Mouse (Mus musculus) intestine, embryonic 15.5 days (tissue): ENCODE measurements around the gene Pigb. TPM values are rescaled to one million over a fixed set of nuclear protein-coding genes. Genes with fewer than 3 reads are reported as not detected.

Source experiments
- ATAC-seq: fragments of 200-750 bp; cut with Nextera tagmentation; 2 replicates; pipeline ENCODE4 v1.8.0; 2017; ENCODE audit warnings: moderate TSS enrichment, moderate library complexity
- H3K27ac ChIP-seq: fragments of 300-500 bp; sonication (generic); 2 replicates; pipeline ENCODE4 v1.5.1; 2015; ENCODE audit warnings: mild to moderate bottlenecking, inconsistent platforms
- H3K27me3 ChIP-seq: fragments of 300-500 bp; sonication (generic); replicated peaks from 2 replicates; pipeline ENCODE4 v1.6.1; 2015; ENCODE audit warnings: inconsistent platforms
- H3K36me3 ChIP-seq: fragments of 300-500 bp; sonication (generic); 2 replicates; pipeline ENCODE4 v1.6.1; 2015; ENCODE audit warnings: inconsistent platforms
- H3K4me1 ChIP-seq: fragments of 300-500 bp; sonication (generic); replicated peaks from 2 replicates; pipeline ENCODE4 v1.6.1; 2015; ENCODE audit warnings: inconsistent platforms
- H3K4me2 ChIP-seq: fragments of 300-500 bp; sonication (generic); replicated peaks from 2 replicates; pipeline ENCODE4 v1.6.1; 2015; ENCODE audit warnings: mild to moderate bottlenecking, inconsistent platforms
- H3K4me3 ChIP-seq: fragments of 300-500 bp; sonication (generic); replicated peaks from 2 replicates; pipeline ENCODE4 v1.5.1; 2015; ENCODE audit warnings: inconsistent platforms
- H3K9ac ChIP-seq: fragments of 300-500 bp; sonication (generic); 2 replicates; pipeline ENCODE4 v1.6.1; 2015; ENCODE audit warnings: inconsistent platforms
- H3K9me3 ChIP-seq: fragments of 300-500 bp; sonication (generic); 2 replicates; pipeline ENCODE4 v1.6.1; 2016; ENCODE audit warnings: inconsistent platforms
- WGBS: fragments of 180-500 bp; shearing (Covaris S2); methylation state at CpG from one replicate; pipeline ENCODE4 v1.1.7; 2015; 5-methylcytosine and 5-hydroxymethylcytosine counted together
- polyA plus RNA-seq: library from polyadenylated mRNA; unstranded; fragments of >200 nt; fragmentation: Nextera tagmentation; extraction: Ambion mirVana; gene quantifications from 2 replicates; pipeline ENCODE4 v1.2.1, GENCODE M21; 2015

Gene Pigb
- polyA plus RNA-seq, 1 experiment from 2014 or later = 14.0 TPM

- Histone ChIP-seq H3K9ac (peak within 1 kb of the TSS; percentile 73), H3K4me1 (peaks cover 5% of the 10 kb centered on the region), H3K4me2 (peak within 1 kb of the TSS; percentile 92), H3K27me3 (no peaks in the 10 kb centered on the region), H3K9me3 (no peaks in the 10 kb centered on the region), H3K27ac (peak within 1 kb of the TSS; percentile 66), H3K36me3 (no peaks in the 10 kb centered on the region), H3K4me3 (peak within 1 kb of the TSS; percentile 98)
- ATAC-seq = peak; percentile 100
- under 1% methylated on average over 88 of the region's 88 CpGs for WGBS
Observed at GRCm38 (mm10) chr9:72985250-72986220, 54.6 kb downstream of the Pigb start, which contains the start of the genes Ccpg1os and Ccpg1. Ccpg1os (minus strand) TSS chr9:72985382. Ccpg1 (plus strand) TSS chr9:72985429.

- H3K9me3 ChIP-seq = no peaks in the 10 kb centered on the region
- H3K36me3 ChIP-seq = no peaks in the 10 kb centered on the region
- peaks cover 5% of the 10 kb centered on the region for H3K4me1 ChIP-seq
- no peak for ATAC-seq
- WGBS = 64% methylated on average over 2 of the region's 2 CpGs
- no peak overlapping the region for H3K27ac ChIP-seq
- no peak overlapping the region for H3K9ac ChIP-seq
- H3K4me2 ChIP-seq = no peak overlapping the region
- no peaks in the 10 kb centered on the region for H3K27me3 ChIP-seq
- no peak overlapping the region for H3K4me3 ChIP-seq
Observed at GRCm38 (mm10) chr9:72983066-72983465, 57.1 kb downstream of the Pigb start.

DNA sequence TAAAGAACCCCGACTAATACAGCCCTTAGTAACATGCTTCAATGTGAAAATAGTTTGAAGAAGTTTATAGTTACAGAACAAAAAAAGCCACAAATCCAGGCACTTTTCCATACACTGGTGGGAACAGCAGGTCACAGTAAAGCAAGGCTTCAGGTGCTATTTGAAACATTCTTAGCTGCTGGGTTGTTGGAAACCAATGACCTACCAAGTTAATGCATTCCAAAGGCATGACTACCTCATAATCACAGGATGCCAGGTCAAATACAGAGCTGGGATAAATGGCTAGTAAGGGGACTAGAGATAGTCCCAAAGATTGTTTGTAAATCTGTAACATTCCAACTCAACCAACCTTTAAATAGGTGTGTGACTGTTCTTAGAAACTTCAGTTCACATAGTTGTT, 64.9 kb downstream of the Pigb start:
- Histone ChIP-seq H3K4me1 (no peaks in the 10 kb centered on the region), H3K27ac (no peak overlapping the region), H3K36me3 (no peaks in the 10 kb centered on the region)

GRCm38 (mm10) chr9:72974734-72975133, 65.4 kb downstream of the Pigb start:
- H3K4me3 ChIP-seq = no peak overlapping the region
- WGBS = 84% methylated on average over 5 of the region's 5 CpGs
- H3K27ac ChIP-seq = no peak overlapping the region
- no peak overlapping the region for H3K4me2 ChIP-seq
- no peaks in the 10 kb centered on the region for H3K9me3 ChIP-seq
- H3K27me3 ChIP-seq = no peaks in the 10 kb centered on the region
- no peaks in the 10 kb centered on the region for H3K4me1 ChIP-seq
- no peaks in the 10 kb centered on the region for H3K36me3 ChIP-seq
- no peak for ATAC-seq
- no peak overlapping the region for H3K9ac ChIP-seq

More for the DNA sequence above, 64.9 kb downstream of the Pigb start:
- Histone ChIP-seq H3K27me3 (no peaks in the 10 kb centered on the region), H3K9ac (no peak overlapping the region), H3K4me3 (no peak overlapping the region), H3K4me2 (no peak overlapping the region), H3K9me3 (no peaks in the 10 kb centered on the region)
- WGBS = 92% methylated on average over 1 of the region's 1 CpGs
- no peak for ATAC-seq

DNA sequence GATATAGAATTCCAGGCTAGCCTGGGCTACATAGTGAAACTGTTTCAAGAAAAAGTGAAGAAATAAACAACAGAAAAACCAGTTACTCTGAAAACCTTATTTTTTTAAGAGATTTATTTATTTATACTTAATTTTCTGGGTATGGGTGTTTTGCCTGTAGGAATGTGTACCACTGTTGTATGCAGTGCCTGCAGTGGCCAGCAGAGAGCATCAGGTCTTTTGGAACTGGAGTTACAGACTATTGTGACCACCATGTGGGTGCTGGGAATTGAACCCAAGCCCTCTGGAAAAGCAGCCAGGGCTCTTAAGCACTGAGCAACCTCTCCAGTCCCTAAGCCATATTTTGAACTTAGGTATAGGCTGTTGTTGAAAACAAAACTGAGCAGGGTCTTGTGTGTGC, 67.2 kb downstream of the Pigb start:
- ATAC-seq = no peak
- no peak overlapping the region for H3K27ac ChIP-seq
- no peak overlapping the region for H3K4me3 ChIP-seq
- no peak overlapping the region for H3K9ac ChIP-seq
- no peaks in the 10 kb centered on the region for H3K9me3 ChIP-seq
- H3K4me2 ChIP-seq = no peak overlapping the region
- H3K27me3 ChIP-seq = no peaks in the 10 kb centered on the region
- no peaks in the 10 kb centered on the region for H3K36me3 ChIP-seq
- no peaks in the 10 kb centered on the region for H3K4me1 ChIP-seq

GRCm38 (mm10) chr9:72972435-72972834, 67.7 kb downstream of the Pigb start:
- no peak overlapping the region for H3K4me3 ChIP-seq
- H3K9ac ChIP-seq = no peak overlapping the region
- no peaks in the 10 kb centered on the region for H3K9me3 ChIP-seq
- H3K27ac ChIP-seq = no peak overlapping the region
- no peak for ATAC-seq
- no peaks in the 10 kb centered on the region for H3K4me1 ChIP-seq
- no peaks in the 10 kb centered on the region for H3K27me3 ChIP-seq
- 89% methylated on average over 5 of the region's 5 CpGs for WGBS
- H3K36me3 ChIP-seq = no peaks in the 10 kb centered on the region
- no peak overlapping the region for H3K4me2 ChIP-seq

DNA sequence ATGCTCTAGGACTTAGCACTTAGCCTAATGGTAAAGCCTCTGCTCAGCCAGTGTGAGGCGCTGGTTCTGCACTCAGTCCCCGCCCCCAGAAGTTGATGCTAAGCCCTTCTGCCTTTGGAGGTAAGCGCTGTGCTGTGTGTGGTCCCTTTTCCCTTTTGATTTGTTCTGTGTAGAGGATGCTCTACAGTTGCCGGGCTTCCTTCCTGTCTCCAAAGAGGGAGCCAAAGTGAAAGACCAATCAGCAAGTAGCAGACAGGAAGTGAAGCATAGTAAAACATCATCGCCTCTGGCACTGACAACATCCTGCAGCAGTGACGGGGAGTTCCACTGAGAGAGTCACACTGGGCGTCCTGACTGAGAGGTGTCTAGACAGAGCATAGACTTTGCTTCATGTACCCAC, 70.3 kb downstream of the Pigb start:
- Histone ChIP-seq H3K4me1 (no peaks in the 10 kb centered on the region), H3K36me3 (no peaks in the 10 kb centered on the region), H3K27me3 (no peaks in the 10 kb centered on the region), H3K4me3 (no peak overlapping the region), H3K9me3 (no peaks in the 10 kb centered on the region), H3K9ac (no peak overlapping the region), H3K27ac (no peak overlapping the region), H3K4me2 (no peak overlapping the region)
- no peak for ATAC-seq
- 71% methylated on average over 7 of the region's 7 CpGs for WGBS

DNA sequence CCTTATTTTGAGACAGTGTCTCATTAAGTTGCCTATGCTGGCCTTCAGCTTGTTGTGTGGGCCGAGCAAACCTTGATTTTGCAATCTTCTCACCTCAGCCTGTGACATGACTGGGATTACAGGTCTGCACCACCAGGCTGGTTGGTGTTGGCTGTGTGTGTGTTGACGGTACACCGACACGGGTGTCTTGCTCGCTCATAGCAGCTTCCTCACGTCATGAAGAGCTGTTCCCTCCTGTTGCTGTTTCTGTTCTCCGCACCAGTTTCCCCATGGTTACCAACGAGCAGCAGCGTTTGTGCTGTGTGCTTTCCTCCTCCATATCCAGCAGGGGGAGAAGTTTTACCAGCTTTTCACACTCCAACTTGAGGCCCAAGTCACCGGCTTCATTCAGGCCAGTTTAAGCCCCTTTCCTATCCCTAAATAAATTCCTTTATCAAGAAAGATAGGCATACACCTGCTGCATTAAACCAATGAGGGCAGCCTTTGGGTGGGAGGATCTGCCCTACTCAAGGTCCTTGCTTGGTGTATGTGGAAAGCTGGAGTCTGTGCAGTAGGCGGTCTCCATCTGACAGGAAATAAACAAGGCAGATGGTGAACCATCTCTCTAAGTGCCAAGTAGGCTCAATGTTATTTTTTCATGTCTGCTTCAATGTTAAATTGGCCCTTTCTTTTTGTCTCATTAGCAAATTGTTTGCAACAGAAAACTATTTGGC, 71.7 kb downstream of the Pigb start:
- Histone ChIP-seq H3K27ac (no peak overlapping the region), H3K4me2 (no peak overlapping the region), H3K36me3 (no peaks in the 10 kb centered on the region), H3K4me3 (no peak overlapping the region), H3K9ac (no peak overlapping the region), H3K27me3 (no peaks in the 10 kb centered on the region), H3K4me1 (no peaks in the 10 kb centered on the region), H3K9me3 (no peaks in the 10 kb centered on the region)
- 31% methylated on average over 11 of the region's 11 CpGs for WGBS
- peak; percentile 80 for ATAC-seq

- Histone ChIP-seq H3K4me1 (0 out of 2 replicates have a peak, but pooled peaks cover 5% of the 10 kb centered on the region), H3K9me3 (no peaks in the 10 kb centered on the region), H3K27me3 (no peaks in the 10 kb centered on the region), H3K4me3 (no peak overlapping the region), H3K36me3 (no peaks in the 10 kb centered on the region), H3K4me2 (no peak overlapping the region), H3K27ac (no peak overlapping the region), H3K9ac (no peak overlapping the region)
- no peak for ATAC-seq
- 75% methylated on average over 15 of the region's 15 CpGs for WGBS
Observed at GRCm38 (mm10) chr9:72961959-72962358, 78.2 kb downstream of the Pigb start.

DNA sequence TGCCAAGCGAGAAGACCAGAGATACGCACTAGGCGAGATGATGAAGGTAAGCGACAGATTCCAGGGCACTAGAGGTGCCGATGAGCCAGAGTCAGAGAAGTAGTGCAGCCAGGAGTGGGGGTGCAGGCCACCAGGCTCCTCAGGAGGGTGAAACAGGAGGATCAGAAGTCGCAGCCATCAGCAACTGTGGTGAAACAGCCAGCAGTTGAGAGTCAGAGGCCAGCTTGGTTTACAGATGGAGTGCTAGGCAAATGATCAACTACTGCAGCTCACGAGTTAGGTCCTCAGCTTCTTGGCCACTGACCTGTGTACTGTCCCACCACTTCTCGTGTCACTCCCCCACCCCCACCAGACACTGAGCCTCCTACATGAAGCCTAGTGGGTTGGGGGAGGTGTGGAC, 78.8 kb downstream of the Pigb start:
- Histone ChIP-seq H3K27ac (no peak overlapping the region), H3K4me3 (no peak overlapping the region), H3K36me3 (no peaks in the 10 kb centered on the region), H3K27me3 (no peaks in the 10 kb centered on the region), H3K9me3 (no peaks in the 10 kb centered on the region), H3K9ac (no peak overlapping the region), H3K4me1 (0 out of 2 replicates have a peak, but pooled peaks cover 5% of the 10 kb centered on the region), H3K4me2 (no peak overlapping the region)
- WGBS = 65% methylated on average over 8 of the region's 8 CpGs
- no peak for ATAC-seq

GRCm38 (mm10) chr9:72958521-72959450, 81.4 kb downstream of the Pigb start, which contains the start of the genes Dyx1c1 and Gm44503:
Dyx1c1 (plus strand) TSS chr9:72958785.
Gm44503 (plus strand) TSS chr9:72958852.
- under 1% methylated on average over 43 of the region's 43 CpGs for WGBS
- Histone ChIP-seq H3K9ac (peak within 1 kb of the TSS; percentile 61), H3K27me3 (no peaks in the 10 kb centered on the region), H3K4me1 (0 out of 2 replicates have a peak, but pooled peaks cover 5% of the 10 kb centered on the region), H3K4me3 (peak within 1 kb of the TSS; percentile 73), H3K9me3 (no peaks in the 10 kb centered on the region), H3K36me3 (no peaks in the 10 kb centered on the region), H3K4me2 (peak within 1 kb of the TSS; percentile 77), H3K27ac (peak within 1 kb of the TSS; percentile 14; the same call in 1 of the 2 replicates)
- ATAC-seq = peak; percentile 93
